Mouse (Mus musculus) neural tube, embryonic 15.5 days (tissue): ENCODE measurements around the gene Spem1. TPM values are rescaled to one million over a fixed set of nuclear protein-coding genes. Genes with fewer than 3 reads are reported as not detected.

ENCODE experiments used
- ATAC-seq: fragments of 200-750 bp; cut with Nextera tagmentation; 2 replicates; pipeline ENCODE4 v1.8.0; 2017; ENCODE audit warnings: mild to moderate bottlenecking, moderate TSS enrichment, moderate library complexity; ENCODE audit not compliant: low FRiP score
- H3K27ac ChIP-seq: fragments of 300-500 bp; sonication (generic); replicated peaks from 2 replicates; pipeline ENCODE4 v1.5.1; 2015; ENCODE audit warnings: mild to moderate bottlenecking, inconsistent platforms
- H3K27me3 ChIP-seq: fragments of 300-500 bp; sonication (generic); replicated peaks from 2 replicates; pipeline ENCODE4 v1.6.1; 2015; ENCODE audit warnings: inconsistent platforms
- H3K36me3 ChIP-seq: fragments of 300-500 bp; sonication (generic); 2 replicates; pipeline ENCODE4 v1.6.1; 2015; ENCODE audit warnings: inconsistent platforms
- H3K4me1 ChIP-seq: fragments of 300-500 bp; sonication (generic); 2 replicates; pipeline ENCODE4 v1.6.1; 2015; ENCODE audit warnings: inconsistent platforms
- H3K4me2 ChIP-seq: fragments of 300-500 bp; sonication (generic); 2 replicates; pipeline ENCODE4 v1.6.1; 2015; ENCODE audit warnings: inconsistent platforms, mild to moderate bottlenecking, moderate library complexity
- H3K4me3 ChIP-seq: fragments of 300-500 bp; sonication (generic); replicated peaks from 2 replicates; pipeline ENCODE4 v1.5.1; 2015; ENCODE audit warnings: mild to moderate bottlenecking, inconsistent platforms
- H3K9ac ChIP-seq: fragments of 300-500 bp; sonication (generic); replicated peaks from 2 replicates; pipeline ENCODE4 v1.6.1; 2015; ENCODE audit warnings: mild to moderate bottlenecking, inconsistent platforms
- H3K9me3 ChIP-seq: fragments of 300-500 bp; sonication (generic); replicated peaks from 2 replicates; pipeline ENCODE4 v1.6.1; 2016; ENCODE audit warnings: inconsistent platforms
- WGBS: fragments of 180-500 bp; shearing (Covaris S2); methylation state at CpG from one replicate; pipeline ENCODE4 v1.1.7; 2015; ENCODE audit warnings: mixed read lengths; 5-methylcytosine and 5-hydroxymethylcytosine counted together
- polyA plus RNA-seq: library from polyadenylated mRNA; unstranded; fragments of >200 nt; fragmentation: Nextera tagmentation; extraction: Ambion mirVana; gene quantifications from 2 replicates; pipeline ENCODE4 v1.2.1, GENCODE M21; 2015

The Spem1 gene
- polyA plus RNA-seq, 1 experiment from 2014 or later, result 0.29 TPM

- WGBS, result 1% methylated on average over 13 of the region's 13 CpGs
- peak overlapping the region; percentile 46 for H3K4me3 ChIP-seq
- H3K27me3 ChIP-seq, result peaks cover 30% of the 10 kb centered on the region
- H3K4me2 ChIP-seq, result peak overlapping the region; percentile 85
- peaks cover 33% of the 10 kb centered on the region for H3K4me1 ChIP-seq
- no peak overlapping the region for H3K27ac ChIP-seq
- no peak overlapping the region; the same call in 1 of the 2 replicates for H3K9ac ChIP-seq
- no peaks in the 10 kb centered on the region for H3K36me3 ChIP-seq
- H3K9me3 ChIP-seq, result no peaks in the 10 kb centered on the region
- ATAC-seq, result no peak
These were observed 26.0 kb downstream of the Spem1 start for GRCm38 (mm10) chr11:69795983-69796435.

- Histone ChIP-seq H3K4me3 (peak within 1 kb of the TSS; percentile 46), H3K27me3 (peaks cover 30% of the 10 kb centered on the region), H3K27ac (0 out of 2 replicates have a peak within 1 kb of the TSS, but pooled peaks have one; percentile 33), H3K36me3 (no peaks in the 10 kb centered on the region), H3K9ac (peak within 1 kb of the TSS; percentile 43), H3K4me1 (peaks cover 28% of the 10 kb centered on the region), H3K9me3 (no peaks in the 10 kb centered on the region), H3K4me2 (peak within 1 kb of the TSS; percentile 85)
- 2% methylated on average over 52 of the region's 52 CpGs for WGBS
- ATAC-seq, result peak; percentile 89
These were observed 26.6 kb downstream of the Spem1 start, which contains the start of gene Chrnb1 for GRCm38 (mm10) chr11:69795168-69795982. Gene Chrnb1 (minus strand): TSS chr11:69795943.

- Histone ChIP-seq H3K9me3 (no peaks in the 10 kb centered on the region), H3K27me3 (peaks cover 30% of the 10 kb centered on the region), H3K36me3 (no peaks in the 10 kb centered on the region), H3K4me2 (no peak overlapping the region), H3K9ac (no peak overlapping the region), H3K4me3 (no peak overlapping the region), H3K27ac (no peak overlapping the region), H3K4me1 (peaks cover 12% of the 10 kb centered on the region)
- no peak for ATAC-seq
- 67% methylated on average over 5 of the region's 5 CpGs for WGBS
These were observed 28.6 kb downstream of the Spem1 start for GRCm38 (mm10) chr11:69793429-69793828.

GRCm38 (mm10) chr11:69791420-69791819 is 30.6 kb downstream of the Spem1 start:
- Histone ChIP-seq H3K36me3 (no peaks in the 10 kb centered on the region), H3K4me1 (peaks cover 12% of the 10 kb centered on the region), H3K4me2 (no peak overlapping the region), H3K4me3 (no peak overlapping the region), H3K27me3 (peaks cover 17% of the 10 kb centered on the region), H3K9me3 (no peaks in the 10 kb centered on the region), H3K9ac (no peak overlapping the region), H3K27ac (no peak overlapping the region)
- ATAC-seq, result no peak
- WGBS, result 77% methylated on average over 5 of the region's 5 CpGs

- Histone ChIP-seq H3K9me3 (no peaks in the 10 kb centered on the region), H3K27me3 (peaks cover 8% of the 10 kb centered on the region), H3K4me3 (no peak overlapping the region), H3K36me3 (no peaks in the 10 kb centered on the region), H3K9ac (no peak overlapping the region), H3K4me1 (no peaks in the 10 kb centered on the region), H3K4me2 (no peak overlapping the region), H3K27ac (no peak overlapping the region)
- 75% methylated on average over 5 of the region's 5 CpGs for WGBS
- ATAC-seq, result no peak
These were observed 32.5 kb downstream of the Spem1 start for GRCm38 (mm10) chr11:69789431-69789830.

- no peak for ATAC-seq
- no peak overlapping the region for H3K4me3 ChIP-seq
- H3K27me3 ChIP-seq, result no peaks in the 10 kb centered on the region
- H3K36me3 ChIP-seq, result no peaks in the 10 kb centered on the region
- no peaks in the 10 kb centered on the region for H3K4me1 ChIP-seq
- H3K9me3 ChIP-seq, result no peaks in the 10 kb centered on the region
- WGBS, result 90% methylated on average over 5 of the region's 5 CpGs
- no peak overlapping the region for H3K4me2 ChIP-seq
- no peak overlapping the region for H3K9ac ChIP-seq
- H3K27ac ChIP-seq, result no peak overlapping the region
These were observed 34.7 kb downstream of the Spem1 start for GRCm38 (mm10) chr11:69787306-69787705.

- Histone ChIP-seq H3K9me3 (no peaks in the 10 kb centered on the region), H3K27me3 (no peaks in the 10 kb centered on the region), H3K4me2 (peak overlapping the region; percentile 3), H3K9ac (no peak overlapping the region), H3K4me1 (no peaks in the 10 kb centered on the region), H3K36me3 (no peaks in the 10 kb centered on the region), H3K27ac (no peak overlapping the region), H3K4me3 (no peak overlapping the region)
- no peak for ATAC-seq
- 47% methylated on average over 15 of the region's 15 CpGs for WGBS
These were observed 37.1 kb downstream of the Spem1 start for GRCm38 (mm10) chr11:69784793-69785272.

- WGBS, result 31% methylated on average over 4 of the region's 4 CpGs
- H3K9me3 ChIP-seq, result no peaks in the 10 kb centered on the region
- no peak for ATAC-seq
- H3K27ac ChIP-seq, result no peak overlapping the region
- H3K4me2 ChIP-seq, result no peak overlapping the region
- H3K36me3 ChIP-seq, result peaks cover 15% of the 10 kb centered on the region
- H3K4me1 ChIP-seq, result no peaks in the 10 kb centered on the region
- no peak overlapping the region for H3K9ac ChIP-seq
- no peaks in the 10 kb centered on the region; the same call in 1 of the 2 replicates for H3K27me3 ChIP-seq
- no peak overlapping the region for H3K4me3 ChIP-seq
These were observed 40.2 kb downstream of the Spem1 start for GRCm38 (mm10) chr11:69781828-69782227.

GRCm38 (mm10) chr11:69778985-69779384 is 43.0 kb downstream of the Spem1 start:
- no peak for ATAC-seq
- H3K9me3 ChIP-seq, result no peaks in the 10 kb centered on the region

GRCm38 (mm10) chr11:69778258-69778982 is 43.6 kb downstream of the Spem1 start:
- Histone ChIP-seq H3K4me1 (no peaks in the 10 kb centered on the region), H3K36me3 (peaks cover 33% of the 10 kb centered on the region), H3K4me2 (no peak overlapping the region), H3K4me3 (no peak overlapping the region), H3K27ac (no peak overlapping the region), H3K9me3 (no peaks in the 10 kb centered on the region), H3K9ac (no peak overlapping the region), H3K27me3 (no peaks in the 10 kb centered on the region; the same call in 1 of the 2 replicates)
- 78% methylated on average over 23 of the region's 23 CpGs for WGBS
- no peak for ATAC-seq

More at GRCm38 (mm10) chr11:69778985-69779384, 43.0 kb downstream of the Spem1 start:
- Histone ChIP-seq H3K4me3 (no peak overlapping the region), H3K9ac (no peak overlapping the region), H3K27ac (no peak overlapping the region), H3K4me2 (no peak overlapping the region), H3K27me3 (no peaks in the 10 kb centered on the region; the same call in 1 of the 2 replicates), H3K4me1 (no peaks in the 10 kb centered on the region), H3K36me3 (peaks cover 33% of the 10 kb centered on the region)
- WGBS, result 54% methylated on average over 7 of the region's 7 CpGs

- H3K4me2 ChIP-seq, result no peak overlapping the region
These were observed 44.3 kb downstream of the Spem1 start for GRCm38 (mm10) chr11:69777504-69778257.

More at GRCm38 (mm10) chr11:69777504-69778257, 44.3 kb downstream of the Spem1 start:
- Histone ChIP-seq H3K27me3 (no peaks in the 10 kb centered on the region; the same call in 1 of the 2 replicates), H3K4me3 (no peak overlapping the region), H3K36me3 (peaks cover 36% of the 10 kb centered on the region), H3K27ac (no peak overlapping the region), H3K9ac (no peak overlapping the region), H3K9me3 (no peaks in the 10 kb centered on the region), H3K4me1 (no peaks in the 10 kb centered on the region)
- 0 out of 2 replicates have a peak, but pooled peaks have one; percentile 10 for ATAC-seq
- WGBS, result 60% methylated on average over 26 of the region's 26 CpGs
